Mouse (Mus musculus): Measurements from ENCODE around the gene Mapk3.
A peak's percentile ranks its signal among the peaks of the same experiment; 100 is the strongest.

Mapk3 gene

DNA sequence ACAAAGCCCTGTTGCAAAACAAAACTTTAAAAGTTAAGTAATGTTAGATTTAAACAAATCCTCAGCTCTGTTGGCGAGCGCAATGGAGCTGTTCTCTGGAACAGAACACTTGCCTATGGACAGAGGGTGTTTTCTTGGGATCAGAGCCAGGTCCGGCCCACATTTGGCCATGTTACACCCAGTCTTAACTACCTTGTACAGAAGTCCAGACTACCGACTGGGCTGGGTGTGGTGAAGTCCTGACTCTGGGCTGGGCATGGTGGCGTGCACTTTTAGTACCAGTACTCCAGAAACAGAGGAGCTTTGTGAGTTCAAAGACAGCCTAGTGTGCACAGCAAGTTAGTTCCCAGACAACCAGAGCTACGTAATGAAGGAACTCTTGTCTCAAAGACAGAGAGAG is 47.6 kb downstream of the Mapk3 start:
- peak; percentile 49 to 69 for DNase-seq

DNA sequence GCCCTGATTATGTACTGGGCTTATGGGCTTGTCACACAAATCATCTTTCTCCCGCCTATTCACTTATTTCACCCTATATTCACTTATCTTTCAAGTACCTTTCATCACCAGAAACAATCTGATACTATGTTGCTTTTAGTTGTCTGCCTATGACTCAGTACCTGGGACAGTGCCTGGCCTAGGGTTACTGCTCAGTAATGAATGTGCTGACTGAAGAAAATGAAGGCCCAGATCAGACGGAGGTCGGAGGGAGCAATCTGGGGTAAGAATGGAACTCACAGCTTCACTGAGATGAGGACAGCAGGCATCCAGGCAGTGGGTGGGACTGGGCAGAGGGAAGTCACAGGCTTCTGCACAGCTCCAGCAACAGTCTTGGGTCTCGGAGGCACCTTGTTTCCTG is 48.0 kb downstream of the Mapk3 start:
- DNase-seq, result no peak

DNA sequence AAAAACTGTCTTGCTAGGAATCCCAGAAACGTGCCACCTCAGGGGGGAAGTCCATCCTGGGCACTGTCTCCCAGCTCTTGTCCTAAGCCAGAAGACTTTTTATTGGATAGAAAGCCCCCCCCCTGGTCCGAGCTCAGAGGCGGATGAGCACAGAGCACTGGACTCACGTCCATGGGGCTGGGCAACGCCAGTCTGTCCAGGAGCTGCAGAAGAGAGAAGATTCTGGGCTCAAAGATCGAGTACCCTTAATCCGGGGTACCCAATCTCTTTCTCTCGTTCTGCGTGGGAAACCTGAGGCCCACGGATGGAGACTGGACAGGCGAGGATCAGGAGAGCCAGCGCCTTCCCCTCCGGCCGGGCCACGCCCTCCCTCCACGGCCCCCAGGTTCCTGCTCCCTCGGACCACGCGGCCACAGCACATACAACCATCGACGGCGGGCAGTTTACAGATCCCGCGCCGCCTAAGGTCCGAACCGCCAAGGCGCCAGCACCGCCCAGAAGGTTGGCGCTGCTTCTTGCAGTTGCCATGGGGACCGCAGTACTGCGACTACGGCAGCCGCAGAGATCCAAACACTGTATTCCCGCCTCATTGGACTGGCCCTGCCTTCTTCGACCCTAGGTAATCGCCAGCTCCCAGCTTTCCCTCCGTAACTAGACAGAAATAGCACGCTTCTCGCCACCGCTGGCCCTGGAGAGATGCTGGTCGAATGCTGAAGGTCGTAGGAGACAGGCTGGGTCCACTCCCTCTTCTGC is 49.5 kb downstream of the Mapk3 start:
- peak; percentile 92 to 94 for DNase-seq

DNA sequence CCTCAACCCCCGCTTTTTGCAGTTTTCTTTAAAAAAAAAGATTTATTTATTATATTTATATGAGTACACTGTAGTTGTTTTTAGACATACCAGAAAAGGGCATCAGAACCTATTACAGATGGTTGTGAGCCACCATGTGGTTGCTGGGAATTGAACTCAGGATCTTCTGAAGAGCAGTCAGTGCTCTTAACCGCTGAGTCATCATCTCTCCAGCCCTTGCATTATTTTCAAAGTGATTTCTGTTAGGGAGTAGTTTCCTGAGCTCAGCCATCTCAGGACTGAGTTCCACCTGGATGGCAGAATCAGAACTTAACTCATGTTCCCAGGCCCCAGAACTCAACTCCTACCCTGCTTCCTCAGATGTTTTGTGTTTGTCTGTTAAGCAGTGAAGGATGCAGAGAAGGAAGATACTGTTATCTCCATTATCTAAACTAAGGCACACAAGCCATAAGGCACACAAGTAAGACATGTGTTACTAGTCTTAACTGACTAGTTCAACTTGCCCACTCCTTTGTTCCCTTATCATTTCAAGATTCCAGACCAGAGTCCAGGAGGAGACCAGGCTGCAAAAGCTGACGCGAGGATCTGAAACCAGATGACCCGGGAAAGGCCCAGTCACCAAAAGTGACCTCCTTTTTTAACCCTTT is 50.4 kb downstream of the Mapk3 start:
- no peak for DNase-seq

Measured in kidney, adult 8-10 months (tissue).